Mouse (Mus musculus): ENCODE data around the gene Prss35. TPM values are rescaled to one million over a fixed set of nuclear protein-coding genes. Genes with fewer than 3 reads are reported as not detected.

Gene Prss35
- polyA plus RNA-seq, 1 experiment from 2014 or later: 5.3 TPM

- WGBS: 67% methylated on average over 5 of the region's 5 CpGs
These were observed 17.1 kb upstream of the Prss35 start for GRCm38 (mm10) chr9:86726381-86726720.

GRCm38 (mm10) chr9:86728214-86728814 lies 15.1 kb upstream of the Prss35 start:
- H3K4me1 ChIP-seq (ENCODE audit: control insufficient read depth, insufficient read depth, low read length): peaks cover 2% of the 10 kb centered on the region; the same call in 1 of the 2 replicates
- 87% methylated on average over 10 of the region's 10 CpGs for WGBS
- no peak overlapping the region for H3K27ac ChIP-seq (ENCODE audit: low read length)
- no peaks in the 10 kb centered on the region for H3K9me3 ChIP-seq (replicated peaks; ENCODE audit: control insufficient read depth, low read length, poor library complexity, severe bottlenecking)
- no peak overlapping the region for H3K4me3 ChIP-seq (ENCODE audit: low read depth, low read length)
- no peaks in the 10 kb centered on the region for H3K36me3 ChIP-seq (ENCODE audit: control insufficient read depth, insufficient read depth, low read length)
- no peak overlapping the region for H3K9ac ChIP-seq (ENCODE audit: low read depth, low read length)
- no peak overlapping the region for H3K4me2 ChIP-seq (ENCODE audit: low read length)
- no peak for ATAC-seq
- H3K27me3 ChIP-seq (ENCODE audit: control insufficient read depth, insufficient read depth, low read depth, low read length): no peaks in the 10 kb centered on the region

More at GRCm38 (mm10) chr9:86726381-86726720, 17.1 kb upstream of the Prss35 start:
- Histone ChIP-seq H3K4me2 (ENCODE audit: low read length) (no peak overlapping the region), H3K4me3 (ENCODE audit: low read depth, low read length) (no peak overlapping the region), H3K4me1 (ENCODE audit: control insufficient read depth, insufficient read depth, low read length) (peaks cover 2% of the 10 kb centered on the region; the same call in 1 of the 2 replicates), H3K9ac (ENCODE audit: low read depth, low read length) (no peak overlapping the region), H3K27me3 (ENCODE audit: control insufficient read depth, insufficient read depth, low read depth, low read length) (no peaks in the 10 kb centered on the region), H3K36me3 (ENCODE audit: control insufficient read depth, insufficient read depth, low read length) (no peaks in the 10 kb centered on the region), H3K27ac (ENCODE audit: low read length) (peak overlapping the region; percentile 43; the same call in 1 of the 2 replicates), H3K9me3 (replicated peaks; ENCODE audit: control insufficient read depth, low read length, poor library complexity, severe bottlenecking) (no peaks in the 10 kb centered on the region)
- ATAC-seq: peak; percentile 61; the same call in 1 of the 2 replicates

GRCm38 (mm10) chr9:86729084-86729483 lies 14.4 kb upstream of the Prss35 start:
- peaks cover 2% of the 10 kb centered on the region; the same call in 1 of the 2 replicates for H3K4me1 ChIP-seq (ENCODE audit: control insufficient read depth, insufficient read depth, low read length)
- no peaks in the 10 kb centered on the region for H3K27me3 ChIP-seq (ENCODE audit: control insufficient read depth, insufficient read depth, low read depth, low read length)
- H3K9ac ChIP-seq (ENCODE audit: low read depth, low read length): no peak overlapping the region
- WGBS: 70% methylated on average over 1 of the region's 1 CpGs
- no peak for ATAC-seq
- H3K27ac ChIP-seq (ENCODE audit: low read length): no peak overlapping the region
- no peak overlapping the region for H3K4me3 ChIP-seq (ENCODE audit: low read depth, low read length)
- H3K4me2 ChIP-seq (ENCODE audit: low read length): no peak overlapping the region
- H3K36me3 ChIP-seq (ENCODE audit: control insufficient read depth, insufficient read depth, low read length): no peaks in the 10 kb centered on the region
- H3K9me3 ChIP-seq (replicated peaks; ENCODE audit: control insufficient read depth, low read length, poor library complexity, severe bottlenecking): no peaks in the 10 kb centered on the region

- H3K4me3 ChIP-seq (ENCODE audit: low read depth, low read length): no peak overlapping the region
- no peaks in the 10 kb centered on the region for H3K9me3 ChIP-seq (replicated peaks; ENCODE audit: control insufficient read depth, low read length, poor library complexity, severe bottlenecking)
- ATAC-seq: no peak
- H3K4me1 ChIP-seq (ENCODE audit: control insufficient read depth, insufficient read depth, low read length): peaks cover 2% of the 10 kb centered on the region; the same call in 1 of the 2 replicates
- H3K36me3 ChIP-seq (ENCODE audit: control insufficient read depth, insufficient read depth, low read length): no peaks in the 10 kb centered on the region
- no peak overlapping the region for H3K9ac ChIP-seq (ENCODE audit: low read depth, low read length)
- H3K27me3 ChIP-seq (ENCODE audit: control insufficient read depth, insufficient read depth, low read depth, low read length): no peaks in the 10 kb centered on the region
- 95% methylated on average over 3 of the region's 3 CpGs for WGBS
- H3K4me2 ChIP-seq (ENCODE audit: low read length): no peak overlapping the region
- H3K27ac ChIP-seq (ENCODE audit: low read length): no peak overlapping the region
These were observed 13.6 kb upstream of the Prss35 start for GRCm38 (mm10) chr9:86729811-86730210.

GRCm38 (mm10) chr9:86734357-86734756 lies 9.1 kb upstream of the Prss35 start:
- Histone ChIP-seq H3K4me1 (ENCODE audit: control insufficient read depth, insufficient read depth, low read length) (no peaks in the 10 kb centered on the region), H3K27ac (ENCODE audit: low read length) (no peak overlapping the region), H3K27me3 (ENCODE audit: control insufficient read depth, insufficient read depth, low read depth, low read length) (no peaks in the 10 kb centered on the region), H3K9ac (ENCODE audit: low read depth, low read length) (no peak overlapping the region), H3K4me2 (ENCODE audit: low read length) (no peak overlapping the region), H3K4me3 (ENCODE audit: low read depth, low read length) (no peak overlapping the region), H3K9me3 (replicated peaks; ENCODE audit: control insufficient read depth, low read length, poor library complexity, severe bottlenecking) (no peaks in the 10 kb centered on the region), H3K36me3 (ENCODE audit: control insufficient read depth, insufficient read depth, low read length) (no peaks in the 10 kb centered on the region)
- no peak for ATAC-seq

- Histone ChIP-seq H3K27me3 (ENCODE audit: control insufficient read depth, insufficient read depth, low read depth, low read length) (no peaks in the 10 kb centered on the region), H3K4me3 (ENCODE audit: low read depth, low read length) (no peak overlapping the region), H3K36me3 (ENCODE audit: control insufficient read depth, insufficient read depth, low read length) (no peaks in the 10 kb centered on the region), H3K4me2 (ENCODE audit: low read length) (no peak overlapping the region), H3K27ac (ENCODE audit: low read length) (no peak overlapping the region), H3K4me1 (ENCODE audit: control insufficient read depth, insufficient read depth, low read length) (no peaks in the 10 kb centered on the region), H3K9ac (ENCODE audit: low read depth, low read length) (no peak overlapping the region), H3K9me3 (replicated peaks; ENCODE audit: control insufficient read depth, low read length, poor library complexity, severe bottlenecking) (no peaks in the 10 kb centered on the region)
- WGBS: 81% methylated on average over 9 of the region's 9 CpGs
- ATAC-seq: no peak
These were observed 8.7 kb upstream of the Prss35 start for GRCm38 (mm10) chr9:86734795-86735194.

GRCm38 (mm10) chr9:86736991-86737390 lies 6.5 kb upstream of the Prss35 start:
- no peak for ATAC-seq
- H3K36me3 ChIP-seq (ENCODE audit: control insufficient read depth, insufficient read depth, low read length): no peaks in the 10 kb centered on the region
- H3K27me3 ChIP-seq (ENCODE audit: control insufficient read depth, insufficient read depth, low read depth, low read length): no peaks in the 10 kb centered on the region
- no peak overlapping the region for H3K4me2 ChIP-seq (ENCODE audit: low read length)
- 93% methylated on average over 4 of the region's 4 CpGs for WGBS
- H3K4me3 ChIP-seq (ENCODE audit: low read depth, low read length): no peak overlapping the region
- no peak overlapping the region for H3K9ac ChIP-seq (ENCODE audit: low read depth, low read length)
- no peaks in the 10 kb centered on the region for H3K9me3 ChIP-seq (replicated peaks; ENCODE audit: control insufficient read depth, low read length, poor library complexity, severe bottlenecking)
- no peak overlapping the region for H3K27ac ChIP-seq (ENCODE audit: low read length)
- no peaks in the 10 kb centered on the region for H3K4me1 ChIP-seq (ENCODE audit: control insufficient read depth, insufficient read depth, low read length)

GRCm38 (mm10) chr9:86738067-86738466 lies 5.4 kb upstream of the Prss35 start:
- Histone ChIP-seq H3K4me1 (ENCODE audit: control insufficient read depth, insufficient read depth, low read length) (peaks cover 4% of the 10 kb centered on the region), H3K36me3 (ENCODE audit: control insufficient read depth, insufficient read depth, low read length) (no peaks in the 10 kb centered on the region), H3K27me3 (ENCODE audit: control insufficient read depth, insufficient read depth, low read depth, low read length) (no peaks in the 10 kb centered on the region), H3K4me3 (ENCODE audit: low read depth, low read length) (no peak overlapping the region), H3K27ac (ENCODE audit: low read length) (no peak overlapping the region), H3K9ac (ENCODE audit: low read depth, low read length) (no peak overlapping the region), H3K4me2 (ENCODE audit: low read length) (no peak overlapping the region), H3K9me3 (replicated peaks; ENCODE audit: control insufficient read depth, low read length, poor library complexity, severe bottlenecking) (no peaks in the 10 kb centered on the region)
- ATAC-seq: no peak
- WGBS: 74% methylated on average over 1 of the region's 1 CpGs

GRCm38 (mm10) chr9:86738801-86739200 lies 4.6 kb upstream of the Prss35 start:
- no peaks in the 10 kb centered on the region for H3K36me3 ChIP-seq (ENCODE audit: control insufficient read depth, insufficient read depth, low read length)
- H3K9me3 ChIP-seq (replicated peaks; ENCODE audit: control insufficient read depth, low read length, poor library complexity, severe bottlenecking): no peaks in the 10 kb centered on the region
- no peaks in the 10 kb centered on the region for H3K27me3 ChIP-seq (ENCODE audit: control insufficient read depth, insufficient read depth, low read depth, low read length)
- ATAC-seq: no peak
- WGBS: 93% methylated on average over 8 of the region's 8 CpGs
- H3K4me1 ChIP-seq (ENCODE audit: control insufficient read depth, insufficient read depth, low read length): peaks cover 8% of the 10 kb centered on the region
- no peak overlapping the region for H3K4me3 ChIP-seq (ENCODE audit: low read depth, low read length)
- no peak overlapping the region for H3K9ac ChIP-seq (ENCODE audit: low read depth, low read length)
- H3K4me2 ChIP-seq (ENCODE audit: low read length): no peak overlapping the region
- H3K27ac ChIP-seq (ENCODE audit: low read length): no peak overlapping the region
